Mouse (Mus musculus) ES-Bruce4 (cell line): ENCODE measurements at regions not wholly inside any gene's neighbourhood (a gene's known extent, or its start where the extent isn't known, plus 50 kb on each side); places are given as distances from the start of the nearest gene placed in this dataset.

Experiments used
- H3K27ac ChIP-seq: 2 replicates; pipeline ENCODE4 v1.5.1; 2012; ENCODE audit warnings: low read length, inconsistent platforms; ENCODE audit not compliant: insufficient read depth
- H3K27me3 ChIP-seq: 2 replicates; pipeline ENCODE4 v1.6.1; 2012; ENCODE audit warnings: mild to moderate bottlenecking, low read length, inconsistent platforms; ENCODE audit not compliant: control insufficient read depth, poor library complexity, insufficient read depth, severe bottlenecking
- H3K36me3 ChIP-seq: 2 replicates; pipeline ENCODE4 v1.6.1; 2012; ENCODE audit warnings: inconsistent platforms, mild to moderate bottlenecking, low read length, moderate library complexity; ENCODE audit not compliant: control insufficient read depth, poor library complexity, insufficient read depth, severe bottlenecking
- H3K4me1 ChIP-seq: one replicate; pipeline ENCODE4 v1.8.1; 2011; ENCODE audit warnings: low read length; ENCODE audit not compliant: control insufficient read depth, insufficient read depth
- H3K4me3 ChIP-seq: 2 replicates; pipeline ENCODE4 v1.5.1; 2011; ENCODE audit warnings: low read depth, mild to moderate bottlenecking, low read length
- H3K9ac ChIP-seq: 2 replicates; pipeline ENCODE4 v1.6.1; 2012; ENCODE audit warnings: low read depth, mild to moderate bottlenecking, inconsistent platforms; ENCODE audit not compliant: poor library complexity, severe bottlenecking
- H3K9me3 ChIP-seq: replicated peaks from 2 replicates; pipeline ENCODE4 v1.6.1; 2012; ENCODE audit warnings: mild to moderate bottlenecking, low read length, inconsistent platforms; ENCODE audit not compliant: control insufficient read depth, poor library complexity, insufficient read depth, severe bottlenecking
- CTCF ChIP-seq: IDR thresholded peaks from one replicate; pipeline ENCODE4 v1.8.1; 2011; ENCODE audit warnings: low read depth, low read length
- EP300 ChIP-seq: IDR thresholded peaks from 2 replicates; pipeline ENCODE4 v1.6.1; 2011; ENCODE audit warnings: low read depth, low read length; ENCODE audit not compliant: insufficient read depth
- POLR2A ChIP-seq: IDR thresholded peaks from one replicate; pipeline ENCODE4 v1.8.1; 2011; ENCODE audit warnings: low read length; ENCODE audit not compliant: insufficient read depth

DNA sequence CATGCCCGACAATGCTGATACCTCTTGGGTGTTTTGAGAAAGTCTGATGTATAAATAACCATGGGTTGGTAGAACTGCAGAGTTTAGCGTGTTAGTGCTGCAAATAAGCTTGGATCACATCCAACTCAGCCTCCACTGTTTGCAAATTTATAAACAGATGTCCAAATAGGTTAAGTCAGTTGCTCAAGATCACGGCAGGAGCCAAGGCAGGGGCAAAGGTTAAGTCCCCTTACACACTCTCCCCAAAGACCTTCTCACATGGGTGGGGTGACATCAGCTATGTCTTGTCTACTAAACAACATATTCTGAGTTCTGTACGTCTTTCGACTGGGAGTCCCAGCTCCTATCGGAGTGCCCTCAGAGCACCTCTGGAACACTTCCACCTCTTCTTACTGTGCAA lies 261.0 kb downstream of the Foxo1 start:
- H3K4me1 ChIP-seq: no peaks in the 10 kb centered on the region
- H3K27ac ChIP-seq: no peak overlapping the region
- H3K9ac ChIP-seq: no peak overlapping the region
- H3K27me3 ChIP-seq: no peaks in the 10 kb centered on the region
- H3K9me3 ChIP-seq: no peaks in the 10 kb centered on the region
- no peak overlapping the region for H3K4me3 ChIP-seq
- TF ChIP-seq POLR2A (no peak), EP300 (no peak), CTCF (no peak)
- H3K36me3 ChIP-seq: no peaks in the 10 kb centered on the region

DNA sequence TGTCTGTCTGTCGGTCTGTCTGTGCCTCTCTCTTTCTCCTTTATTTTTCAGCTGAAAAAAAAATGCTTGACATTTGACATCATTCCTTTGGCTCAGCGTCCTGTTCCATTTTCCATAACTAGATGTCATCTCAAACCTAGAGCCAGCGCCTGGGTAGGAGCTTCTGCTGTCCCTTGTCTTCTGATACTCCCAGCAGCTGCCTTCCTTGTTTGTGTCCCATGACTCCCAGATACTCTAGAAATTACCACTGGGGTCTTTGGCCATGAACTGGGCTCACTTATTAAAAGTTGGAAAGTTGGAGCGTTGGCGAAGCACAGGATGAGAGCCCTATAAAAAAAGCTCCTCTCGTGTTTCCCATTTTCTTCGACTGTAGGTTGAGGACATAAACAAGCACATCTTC lies 260.4 kb downstream of the Foxo1 start:
- TF ChIP-seq CTCF: no peak
- no peak for TF ChIP-seq EP300
- no peak for TF ChIP-seq POLR2A
- no peaks in the 10 kb centered on the region for H3K9me3 ChIP-seq
- H3K9ac ChIP-seq: no peak overlapping the region
- no peak overlapping the region for H3K4me3 ChIP-seq
- no peaks in the 10 kb centered on the region for H3K36me3 ChIP-seq
- H3K27ac ChIP-seq: no peak overlapping the region
- no peaks in the 10 kb centered on the region for H3K4me1 ChIP-seq
- H3K27me3 ChIP-seq: no peaks in the 10 kb centered on the region

DNA sequence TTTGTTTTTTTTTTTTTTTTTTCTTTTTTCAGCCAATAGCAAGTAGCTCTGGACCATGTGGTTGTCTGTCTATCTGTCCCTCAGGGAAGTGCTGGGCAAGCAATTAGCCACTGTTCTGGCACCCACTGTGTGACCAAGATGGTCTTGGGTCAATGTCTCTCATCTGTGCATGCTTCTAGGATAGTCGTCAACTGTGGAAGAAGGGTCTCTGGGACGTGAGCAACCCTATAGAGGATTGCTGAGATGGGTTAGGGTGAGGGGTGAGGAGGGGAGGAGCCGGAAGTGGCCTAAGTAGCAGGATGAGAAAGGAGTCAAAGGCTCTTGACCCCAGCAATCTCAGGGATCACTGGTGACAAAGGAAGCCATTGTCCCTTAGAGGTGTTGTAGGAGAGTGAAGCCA lies 259.6 kb downstream of the Foxo1 start:
- Histone ChIP-seq H3K27ac (no peak overlapping the region), H3K4me3 (no peak overlapping the region), H3K4me1 (no peaks in the 10 kb centered on the region), H3K36me3 (no peaks in the 10 kb centered on the region), H3K9ac (no peak overlapping the region), H3K9me3 (no peaks in the 10 kb centered on the region), H3K27me3 (no peaks in the 10 kb centered on the region)
- no peak for TF ChIP-seq EP300
- no peak for TF ChIP-seq CTCF
- no peak for TF ChIP-seq POLR2A

DNA sequence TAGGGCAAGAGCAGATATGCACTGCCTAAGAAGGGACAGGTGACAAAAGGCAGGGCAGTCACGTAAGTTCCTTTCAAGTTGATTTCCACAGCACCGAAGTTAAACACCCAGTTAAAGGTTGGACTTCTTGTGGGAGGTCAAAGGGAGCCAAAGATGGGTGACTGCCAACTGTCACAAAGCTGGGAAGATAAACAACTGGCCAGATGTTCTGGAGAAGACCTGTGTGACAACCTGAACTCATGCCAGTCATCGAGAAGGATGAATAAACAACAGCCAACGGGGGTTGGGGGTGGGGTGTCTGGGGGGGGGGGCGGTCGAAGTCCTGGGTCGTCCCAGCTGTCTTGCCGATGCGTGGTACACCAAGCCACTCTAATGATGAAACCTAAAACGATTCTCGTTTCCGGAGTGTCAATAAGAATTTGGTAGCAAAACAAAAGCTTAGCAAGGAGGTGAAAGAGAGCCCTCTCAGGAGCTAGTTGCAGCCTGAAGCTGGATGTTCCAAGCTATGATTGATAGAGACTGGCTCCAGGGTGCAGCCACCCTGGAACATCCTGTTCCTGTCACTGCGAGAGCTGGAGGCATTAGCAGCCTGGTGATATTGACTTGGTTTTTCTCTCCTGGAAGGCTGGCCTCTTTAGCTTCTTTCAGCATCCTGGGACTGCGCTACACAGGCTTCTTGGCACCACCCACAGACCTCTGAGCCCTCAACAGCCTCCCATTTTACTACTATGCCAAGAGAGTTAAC lies 259.0 kb downstream of the Foxo1 start:
- Histone ChIP-seq H3K27me3 (no peaks in the 10 kb centered on the region), H3K36me3 (no peaks in the 10 kb centered on the region), H3K9me3 (no peaks in the 10 kb centered on the region), H3K9ac (no peak overlapping the region), H3K27ac (no peak overlapping the region), H3K4me3 (no peak overlapping the region), H3K4me1 (no peaks in the 10 kb centered on the region)
- TF ChIP-seq POLR2A (no peak), CTCF (no peak), EP300 (no peak)

DNA sequence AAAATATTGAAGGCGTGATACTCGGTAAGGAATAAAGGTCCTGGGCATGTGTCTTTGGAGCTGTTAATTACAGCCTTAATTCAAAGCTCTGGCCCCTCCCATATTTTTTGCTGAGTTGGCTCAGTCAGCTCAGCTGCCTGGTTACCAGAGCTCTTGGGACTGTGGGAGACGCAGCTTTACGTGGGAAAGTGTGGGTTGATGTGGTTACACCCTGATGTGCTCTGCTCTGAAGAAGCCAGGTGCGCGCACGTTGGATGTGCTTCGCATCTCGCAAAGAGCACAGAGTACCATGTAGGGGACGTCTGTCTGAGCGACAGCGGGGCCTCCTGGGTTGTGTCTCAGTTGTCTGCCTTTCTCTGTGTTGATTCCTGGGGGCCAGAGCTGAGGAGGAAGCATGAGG lies 254.8 kb downstream of the Foxo1 start:
- no peak overlapping the region for H3K9ac ChIP-seq
- no peaks in the 10 kb centered on the region for H3K9me3 ChIP-seq
- H3K36me3 ChIP-seq: no peaks in the 10 kb centered on the region
- no peak overlapping the region for H3K27ac ChIP-seq
- no peaks in the 10 kb centered on the region; the same call in 1 of the 2 replicates for H3K27me3 ChIP-seq
- H3K4me1 ChIP-seq: no peaks in the 10 kb centered on the region
- no peak overlapping the region for H3K4me3 ChIP-seq
- TF ChIP-seq POLR2A: no peak
- TF ChIP-seq EP300: no peak
- no peak for TF ChIP-seq CTCF

DNA sequence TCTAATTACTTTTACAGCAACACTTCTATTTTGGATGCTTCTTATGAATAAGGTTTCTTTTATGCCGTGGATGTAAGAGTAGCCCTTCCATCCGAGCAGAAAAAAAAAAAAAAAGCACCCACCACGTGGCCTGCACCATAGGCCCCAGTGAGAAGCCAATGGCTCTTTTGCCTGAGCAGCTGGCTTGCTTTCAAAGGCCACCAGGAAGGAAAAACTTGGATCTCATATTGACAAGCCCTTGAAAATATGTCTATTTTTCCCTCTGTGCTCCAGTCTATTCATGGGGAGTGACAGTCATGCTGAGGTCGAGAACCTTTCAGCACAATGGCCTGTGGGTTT lies 252.4 kb downstream of the Foxo1 start:
- Histone ChIP-seq H3K4me1 (no peaks in the 10 kb centered on the region), H3K27me3 (no peaks in the 10 kb centered on the region; the same call in none of the 2 replicates), H3K4me3 (no peak overlapping the region), H3K36me3 (no peaks in the 10 kb centered on the region), H3K9ac (no peak overlapping the region), H3K27ac (no peak overlapping the region), H3K9me3 (no peaks in the 10 kb centered on the region)
- no peak for TF ChIP-seq CTCF
- TF ChIP-seq POLR2A: no peak
- TF ChIP-seq EP300: no peak
